Comparison of ENCODE assay signal across 8 mouse cellular contexts in the genomic region with DNA sequence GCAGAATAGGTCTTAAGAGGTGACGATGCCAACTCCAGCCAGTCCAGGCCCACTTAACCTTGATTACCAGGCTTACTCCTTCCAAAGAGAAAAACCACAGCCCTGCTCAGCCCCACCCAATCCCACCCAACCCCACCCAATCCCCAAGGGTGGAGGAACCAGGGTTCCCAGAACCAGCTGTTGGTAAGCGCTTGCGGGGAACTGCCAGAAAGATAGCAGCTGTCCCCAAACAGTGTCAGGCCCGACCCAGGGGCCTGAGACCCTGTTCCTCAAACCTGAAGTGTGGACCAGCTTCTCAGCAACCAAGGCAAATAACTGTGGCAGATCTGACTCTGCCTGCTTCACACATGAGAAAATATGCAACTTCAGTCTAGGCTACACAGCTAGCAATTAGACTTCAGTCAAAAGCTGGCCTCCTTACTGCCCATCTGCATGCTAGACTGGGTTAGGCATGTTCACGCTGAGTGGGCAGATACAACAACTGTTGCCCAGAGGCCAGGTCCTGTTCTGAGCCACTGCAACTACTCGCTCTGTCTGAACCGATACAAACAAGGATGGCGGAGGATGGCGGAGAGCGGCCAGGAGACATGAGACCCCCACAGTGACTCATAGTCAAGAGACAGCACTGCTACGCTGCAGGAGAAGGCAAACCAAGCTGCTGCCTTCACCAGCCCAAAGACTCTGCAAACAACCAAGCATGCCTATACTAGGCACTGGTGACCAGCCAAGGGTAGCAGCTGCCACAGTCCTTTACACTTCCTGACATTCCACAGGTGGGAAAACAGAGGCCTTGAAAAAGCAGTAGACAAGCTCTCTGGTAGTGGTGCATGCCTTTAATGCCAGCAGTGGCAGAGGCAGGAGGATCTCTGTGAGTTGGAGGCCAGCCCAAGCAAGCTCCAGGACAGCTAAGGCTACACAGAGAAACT. TPM values are rescaled to one million over a fixed set of nuclear protein-coding genes. Genes with fewer than 3 reads are reported as not detected.
DNase-seq lines count a peak whose midpoint lies in the region; ATAC-seq and TF ChIP-seq lines count a peak whose summit lies in the region.
"Had no signal": no experiment of that assay in that cellular context is flagged by ENCODE, and none has a peak within 500 bp of the region (broad histone marks: within the 10 kb centered on the region; RNA-seq: fewer than 3 reads in every experiment).

No protein-coding gene starts in this region.

- TF ChIP-seq CTCF in lung, adult 2 months (IDR thresholded peaks at IDR 0.05; ENCODE audit: insufficient read depth, low read length) = no peak

- ATAC-seq in lung, embryonic 16.5 days (ENCODE audit: low read depth) = no peak
- ATAC-seq in kidney, embryonic 14.5 days (ENCODE audit: low FRiP score, low TSS enrichment) = no peak

- H3K4me1 ChIP-seq in lung, embryonic 16.5 days (replicated peaks; ENCODE audit: control insufficient read depth, insufficient read depth, low read length) = peaks cover 62% of the 10 kb centered on the region
- peaks cover 44% of the 10 kb centered on the region for H3K4me1 ChIP-seq in lung, adult 2 months (ENCODE audit: control insufficient read depth, insufficient read depth, low read length)
- H3K4me1 ChIP-seq in kidney, embryonic 14.5 days (ENCODE audit: control insufficient read depth, insufficient read depth, low read length) = peaks cover 62% of the 10 kb centered on the region

- H3K36me3 ChIP-seq in lung, embryonic 16.5 days (ENCODE audit: control insufficient read depth, insufficient read depth, low read length) = no peaks in the 10 kb centered on the region
- no peaks in the 10 kb centered on the region for H3K36me3 ChIP-seq in kidney, embryonic 14.5 days (ENCODE audit: control insufficient read depth, insufficient read depth, low read length)

- H3K4me2 ChIP-seq in lung, embryonic 16.5 days (ENCODE audit: low read depth, low read length) = peak overlapping the region; percentile 4; the same call in 1 of the 2 replicates
- peak overlapping the region; percentile 27; the same call in 1 of the 2 replicates for H3K4me2 ChIP-seq in kidney, embryonic 14.5 days (replicated peaks; ENCODE audit: low read depth, low read length)

- H3K9me3 ChIP-seq in lung, embryonic 16.5 days (ENCODE audit: control insufficient read depth, low read length) = no peaks in the 10 kb centered on the region
- H3K9me3 ChIP-seq in kidney, embryonic 14.5 days (ENCODE audit: control insufficient read depth, low read length) = no peaks in the 10 kb centered on the region

- 72% methylated on average over 11 of the region's 11 CpGs for WGBS in lung, embryonic 16.5 days
- WGBS in lung, adult 2 months = 65% methylated on average over 11 of the region's 11 CpGs
- 54% methylated on average over 11 of the region's 11 CpGs for WGBS in kidney, embryonic 14.5 days

- no peak for TF ChIP-seq POLR2A in lung, adult 2 months (IDR thresholded peaks at IDR 0.05; ENCODE audit: borderline replicate concordance, extremely low read depth, low read depth, low read length)

- no peaks in the 10 kb centered on the region for H3K27me3 ChIP-seq in lung, embryonic 16.5 days (ENCODE audit: control insufficient read depth, insufficient read depth, low read depth, low read length)
- no peaks in the 10 kb centered on the region for H3K27me3 ChIP-seq in kidney, embryonic 14.5 days (ENCODE audit: control insufficient read depth, insufficient read depth, low read length)

- no peak for DNase-seq in lung, adult 2 months
- peak; percentile 76 for DNase-seq in c-Kit-positive CD71-positive TER-119-positive erythroid progenitor cells, embryonic 14.5 days (ENCODE audit: low spot score)
- peak; percentile 59 for DNase-seq in retina, embryonic 14.5 days (ENCODE audit: low spot score)
- DNase-seq in right cerebral cortex, adult 18-20 months = no peak
- no peak for DNase-seq in adrenal gland, postnatal 36 days
- DNase-seq: adrenal gland, postnatal 14 days had no signal

- no peak overlapping the region for H3K9ac ChIP-seq in lung, embryonic 16.5 days (ENCODE audit: low read length)
- H3K9ac ChIP-seq in kidney, embryonic 14.5 days (ENCODE audit: low read depth, low read length) = no peak overlapping the region

- 0 out of 2 replicates have a peak overlapping the region, but pooled peaks have one; percentile 1 for H3K27ac ChIP-seq in lung, embryonic 16.5 days (ENCODE audit: low read length)
- H3K27ac ChIP-seq in kidney, embryonic 14.5 days (ENCODE audit: low read depth, low read length) = peak overlapping the region; percentile 71

- H3K4me3 ChIP-seq in lung, embryonic 16.5 days (ENCODE audit: low read length) = no peak overlapping the region
- H3K4me3 ChIP-seq in lung, adult 2 months (replicated peaks; ENCODE audit: extremely low read depth, low read depth, low read length) = no peak overlapping the region
- no peak overlapping the region for H3K4me3 ChIP-seq in kidney, embryonic 14.5 days (ENCODE audit: low read length)

RNA-seq across cellular contexts. Expression of a gene that starts 4.0 kb away (rescaled TPM):
- polyA plus RNA-seq in lung, embryonic 16.5 days (2015; fragmentation: Nextera tagmentation; extraction: Ambion mirVana) = 104 TPM in 2 replicates
- 82.2 and 94.2 TPM in 2 replicates for polyA plus RNA-seq in lung, adult 2 months (2012; rRNA removed)
- 67.4 and 118 TPM in 2 replicates for polyA plus RNA-seq in kidney, embryonic 14.5 days (2014; fragmentation: Nextera tagmentation; extraction: Ambion mirVana)
- 10 to 100 TPM; 31.5 to 37.3 TPM for total RNA-seq in adrenal gland, postnatal 36 days (2021)

RNA-seq across cellular contexts. Expression of a gene that starts 51.0 kb away (rescaled TPM):
- polyA plus RNA-seq in lung, embryonic 16.5 days (2015; fragmentation: Nextera tagmentation; extraction: Ambion mirVana) = 131 and 132 TPM in 2 replicates
- 12.6 and 12.8 TPM in 2 replicates for polyA plus RNA-seq in lung, adult 2 months (2012; rRNA removed)
- 108 and 112 TPM in 2 replicates for polyA plus RNA-seq in kidney, embryonic 14.5 days (2014; fragmentation: Nextera tagmentation; extraction: Ambion mirVana)
- 100 to 1,000 TPM; 115 to 121 TPM for total RNA-seq in adrenal gland, postnatal 36 days (2021)

Comparison
In these comparisons a context has a peak if more than half of its experiments do, and no peak if none do; other contexts are left out.
1. DNase-seq: peak in c-Kit-positive CD71-positive TER-119-positive erythroid progenitor cells, embryonic 14.5 days (single experiment) and retina, embryonic 14.5 days (single experiment); none in lung, adult 2 months (single experiment), right cerebral cortex, adult 18-20 months (single experiment) and adrenal gland, postnatal 36 days (0 of 2).